Mouse (Mus musculus) limb, embryonic 10.5 days (tissue): ENCODE measurements at regions not wholly inside any gene's neighbourhood (a gene's known extent, or its start where the extent isn't known, plus 50 kb on each side); places are given as distances from the start of the nearest gene placed in this dataset.

ENCODE experiments used
- DNase-seq: peaks from one replicate; pipeline ENCODE4 v3.0.0-alpha.2; 2017; ENCODE audit warnings: low spot score
- H3K27ac ChIP-seq: fragments of 300-500 bp; sonication (generic); 2 replicates; pipeline ENCODE4 v1.5.1; 2016; ENCODE audit warnings: mild to moderate bottlenecking
- H3K27me3 ChIP-seq: fragments of 300-500 bp; sonication (generic); 2 replicates; pipeline ENCODE4 v1.6.1; 2016; ENCODE audit warnings: low read depth, mild to moderate bottlenecking; ENCODE audit not compliant: poor library complexity, severe bottlenecking
- H3K36me3 ChIP-seq: fragments of 300-500 bp; sonication (generic); 2 replicates; pipeline ENCODE4 v1.6.1; 2016; ENCODE audit warnings: mild to moderate bottlenecking, moderate library complexity
- H3K4me1 ChIP-seq: fragments of 300-500 bp; sonication (generic); 2 replicates; pipeline ENCODE4 v1.6.1; 2016
- H3K4me3 ChIP-seq: fragments of 300-500 bp; sonication (generic); 2 replicates; pipeline ENCODE4 v1.5.1; 2016; ENCODE audit warnings: mild to moderate bottlenecking, moderate library complexity
- H3K9me3 ChIP-seq: fragments of 300-500 bp; sonication (generic); replicated peaks from 2 replicates; pipeline ENCODE4 v1.6.1; 2016; ENCODE audit warnings: mild to moderate bottlenecking
- WGBS: fragments of 180-500 bp; shearing (Covaris S2); methylation state at CpG from one replicate; pipeline ENCODE4 v1.1.7; 2016; 5-methylcytosine and 5-hydroxymethylcytosine counted together

DNA sequence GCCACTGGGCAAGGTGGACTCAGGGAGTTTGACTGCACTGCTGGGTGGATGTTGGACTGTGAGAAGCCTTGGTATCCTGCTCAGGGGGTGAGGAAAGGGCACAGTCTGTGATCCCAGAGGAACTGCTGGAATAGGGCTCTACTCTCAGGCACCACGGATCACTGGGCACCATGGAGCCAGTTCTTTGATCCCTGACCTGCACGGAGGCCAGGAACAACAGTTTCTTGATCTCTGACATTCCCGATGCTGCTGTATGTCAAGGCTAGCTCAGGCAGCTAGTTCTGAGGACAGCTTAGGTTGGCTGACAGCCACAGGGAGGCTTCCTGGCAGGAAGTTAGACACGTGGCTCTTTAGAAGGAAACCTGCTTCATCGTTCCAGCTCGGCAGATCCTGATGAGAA, 289.5 kb upstream of the Slit2 start:
- Histone ChIP-seq H3K4me3 (no peak overlapping the region), H3K36me3 (no peaks in the 10 kb centered on the region), H3K27me3 (no peaks in the 10 kb centered on the region), H3K27ac (no peak overlapping the region), H3K9me3 (no peaks in the 10 kb centered on the region), H3K4me1 (no peaks in the 10 kb centered on the region)
- no peak for DNase-seq
- 78% methylated on average over 6 of the region's 6 CpGs for WGBS

- WGBS = 89% methylated on average over 3 of the region's 3 CpGs
- Histone ChIP-seq H3K36me3 (no peaks in the 10 kb centered on the region), H3K4me3 (no peak overlapping the region)
Observed at GRCm38 (mm10) chr5:47693921-47694320, 289.0 kb upstream of the Slit2 start.

DNA sequence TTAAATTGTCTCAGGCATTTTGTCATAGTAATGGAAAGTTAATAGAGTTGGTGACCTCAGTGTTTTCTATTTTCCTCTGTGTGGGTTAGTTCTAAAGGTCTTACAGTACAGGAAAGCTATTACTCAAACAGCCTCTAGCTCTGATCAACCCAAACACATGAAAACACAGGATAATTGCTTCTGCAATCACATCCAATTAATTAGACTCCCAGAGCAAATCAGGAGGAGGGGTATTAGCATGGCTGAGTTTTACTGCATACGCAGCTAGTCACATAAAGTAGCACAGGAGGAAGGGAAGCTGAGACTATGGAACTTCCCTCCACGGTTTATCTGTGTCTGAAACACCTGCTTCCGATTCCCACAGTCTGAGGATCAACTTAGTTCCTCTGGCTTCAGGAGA, 288.3 kb upstream of the Slit2 start:
- Histone ChIP-seq H3K36me3 (no peaks in the 10 kb centered on the region), H3K9me3 (no peaks in the 10 kb centered on the region), H3K4me1 (no peaks in the 10 kb centered on the region), H3K27me3 (no peaks in the 10 kb centered on the region), H3K27ac (no peak overlapping the region), H3K4me3 (no peak overlapping the region)
- no peak for DNase-seq
- WGBS = 86% methylated on average over 3 of the region's 3 CpGs

More at GRCm38 (mm10) chr5:47693921-47694320, 289.0 kb upstream of the Slit2 start:
- Histone ChIP-seq H3K4me1 (no peaks in the 10 kb centered on the region), H3K27ac (no peak overlapping the region), H3K9me3 (no peaks in the 10 kb centered on the region), H3K27me3 (no peaks in the 10 kb centered on the region)
- no peak for DNase-seq

GRCm38 (mm10) chr5:47711553-47711952, 271.4 kb upstream of the Slit2 start:
- DNase-seq = peak; percentile 58
- Histone ChIP-seq H3K36me3 (no peaks in the 10 kb centered on the region), H3K27me3 (no peaks in the 10 kb centered on the region), H3K4me3 (no peak overlapping the region), H3K27ac (no peak overlapping the region), H3K9me3 (no peaks in the 10 kb centered on the region), H3K4me1 (peaks cover 12% of the 10 kb centered on the region; the same call in 1 of the 2 replicates)

DNA sequence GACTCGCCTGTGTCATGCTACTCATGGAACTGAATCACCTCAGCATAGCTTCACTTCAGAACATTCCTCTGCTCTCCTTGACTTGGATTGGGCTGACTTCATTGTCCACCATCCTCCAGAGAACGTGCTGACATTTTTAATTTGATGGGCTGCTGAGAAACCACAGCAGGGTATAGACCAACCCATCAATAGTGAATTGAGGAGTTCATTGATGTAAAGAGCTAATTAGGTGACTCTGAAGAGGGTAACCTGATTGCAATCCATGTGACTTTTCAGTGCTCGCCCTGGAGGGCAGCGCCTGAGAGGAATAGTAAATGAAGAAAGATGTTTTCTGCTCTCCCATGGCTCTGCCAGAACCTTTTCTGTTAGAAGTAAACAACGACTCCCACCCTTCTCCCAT, 268.6 kb upstream of the Slit2 start:
- Histone ChIP-seq H3K4me1 (peaks cover 12% of the 10 kb centered on the region; the same call in 1 of the 2 replicates), H3K27ac (no peak overlapping the region), H3K36me3 (no peaks in the 10 kb centered on the region), H3K9me3 (no peaks in the 10 kb centered on the region), H3K4me3 (no peak overlapping the region), H3K27me3 (no peaks in the 10 kb centered on the region)
- DNase-seq = peak; percentile 31
- WGBS = 50% methylated on average over 5 of the region's 5 CpGs

- Histone ChIP-seq H3K27me3 (no peaks in the 10 kb centered on the region), H3K36me3 (no peaks in the 10 kb centered on the region), H3K4me3 (no peak overlapping the region), H3K9me3 (no peaks in the 10 kb centered on the region), H3K27ac (no peak overlapping the region), H3K4me1 (no peaks in the 10 kb centered on the region)
- 80% methylated on average over 2 of the region's 2 CpGs for WGBS
- DNase-seq = no peak
Observed at GRCm38 (mm10) chr5:47724911-47725310, 258.0 kb upstream of the Slit2 start.

GRCm38 (mm10) chr5:47742727-47743126, 240.2 kb upstream of the Slit2 start:
- H3K27ac ChIP-seq = no peak overlapping the region
- WGBS = 92% methylated on average over 2 of the region's 2 CpGs
- H3K4me3 ChIP-seq = no peak overlapping the region
- H3K36me3 ChIP-seq = no peaks in the 10 kb centered on the region
- no peak for DNase-seq
- no peaks in the 10 kb centered on the region for H3K27me3 ChIP-seq
- H3K4me1 ChIP-seq = no peaks in the 10 kb centered on the region
- H3K9me3 ChIP-seq = no peaks in the 10 kb centered on the region

- H3K36me3 ChIP-seq = no peaks in the 10 kb centered on the region
- no peaks in the 10 kb centered on the region for H3K4me1 ChIP-seq
- no peak overlapping the region for H3K27ac ChIP-seq
- DNase-seq = no peak
- no peaks in the 10 kb centered on the region for H3K27me3 ChIP-seq
- H3K9me3 ChIP-seq = no peaks in the 10 kb centered on the region
- 93% methylated on average over 2 of the region's 2 CpGs for WGBS
- no peak overlapping the region for H3K4me3 ChIP-seq
Observed at GRCm38 (mm10) chr5:47745177-47745576, 237.8 kb upstream of the Slit2 start.

- no peaks in the 10 kb centered on the region for H3K4me1 ChIP-seq
- H3K9me3 ChIP-seq = no peaks in the 10 kb centered on the region
- H3K36me3 ChIP-seq = no peaks in the 10 kb centered on the region
- H3K4me3 ChIP-seq = no peak overlapping the region
- no peak overlapping the region for H3K27ac ChIP-seq
- no peaks in the 10 kb centered on the region for H3K27me3 ChIP-seq
- WGBS = 89% methylated on average over 2 of the region's 2 CpGs
- DNase-seq = no peak
Observed at GRCm38 (mm10) chr5:47751907-47752306, 231.0 kb upstream of the Slit2 start.

DNA sequence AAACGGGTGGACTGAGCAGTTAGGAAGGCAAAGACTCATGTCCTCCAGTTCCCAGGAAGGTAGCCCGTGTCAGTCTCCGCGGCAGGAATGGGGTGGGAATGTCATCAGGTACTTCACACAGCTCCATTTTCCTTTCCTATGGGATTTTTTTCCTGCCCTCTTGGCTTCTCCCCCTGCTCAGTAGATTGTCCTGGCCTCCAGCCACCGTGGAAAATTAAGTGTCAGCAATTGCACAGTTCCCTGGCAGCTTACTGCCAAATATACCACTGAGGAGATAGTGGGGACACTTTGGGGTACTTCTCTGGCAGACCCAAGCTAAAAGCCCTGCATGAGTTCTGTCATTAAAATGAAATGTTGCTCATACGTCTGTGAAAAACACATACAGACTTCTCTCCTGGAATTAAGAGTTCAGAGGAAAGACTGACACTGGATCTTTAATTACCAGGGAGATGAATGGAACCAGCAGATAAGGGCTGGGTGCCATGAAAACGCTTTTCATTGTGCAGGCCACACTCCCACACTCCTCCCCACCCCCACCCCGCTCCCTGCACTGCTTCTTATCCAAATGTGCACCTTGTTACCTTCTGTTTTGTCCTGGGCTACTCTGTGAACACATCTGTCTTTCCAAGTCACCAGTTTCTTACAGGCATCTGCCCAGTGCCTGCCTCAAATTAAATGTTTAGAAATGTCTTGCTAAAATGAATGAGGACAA, 210.1 kb upstream of the Slit2 start:
- Histone ChIP-seq H3K9me3 (no peaks in the 10 kb centered on the region), H3K36me3 (no peaks in the 10 kb centered on the region), H3K4me1 (peaks cover 11% of the 10 kb centered on the region), H3K27me3 (no peaks in the 10 kb centered on the region), H3K4me3 (no peak overlapping the region), H3K27ac (no peak overlapping the region; the same call in 1 of the 2 replicates)
- WGBS = 56% methylated on average over 8 of the region's 8 CpGs
- no peak for DNase-seq

- no peak for DNase-seq
- H3K27ac ChIP-seq = no peak overlapping the region
- peaks cover 11% of the 10 kb centered on the region for H3K4me1 ChIP-seq
- H3K9me3 ChIP-seq = no peaks in the 10 kb centered on the region
- no peak overlapping the region for H3K4me3 ChIP-seq
- H3K27me3 ChIP-seq = no peaks in the 10 kb centered on the region
- H3K36me3 ChIP-seq = no peaks in the 10 kb centered on the region
- 36% methylated on average over 3 of the region's 3 CpGs for WGBS
Observed at GRCm38 (mm10) chr5:47773354-47773743, 209.6 kb upstream of the Slit2 start.

- Histone ChIP-seq H3K27ac (no peak overlapping the region), H3K27me3 (no peaks in the 10 kb centered on the region), H3K36me3 (no peaks in the 10 kb centered on the region), H3K9me3 (no peaks in the 10 kb centered on the region), H3K4me1 (peaks cover 5% of the 10 kb centered on the region; the same call in 1 of the 2 replicates), H3K4me3 (no peak overlapping the region)
- no peak for DNase-seq
- WGBS = 96% methylated on average over 2 of the region's 2 CpGs
Observed at GRCm38 (mm10) chr5:47780861-47781260, 202.1 kb upstream of the Slit2 start.

DNA sequence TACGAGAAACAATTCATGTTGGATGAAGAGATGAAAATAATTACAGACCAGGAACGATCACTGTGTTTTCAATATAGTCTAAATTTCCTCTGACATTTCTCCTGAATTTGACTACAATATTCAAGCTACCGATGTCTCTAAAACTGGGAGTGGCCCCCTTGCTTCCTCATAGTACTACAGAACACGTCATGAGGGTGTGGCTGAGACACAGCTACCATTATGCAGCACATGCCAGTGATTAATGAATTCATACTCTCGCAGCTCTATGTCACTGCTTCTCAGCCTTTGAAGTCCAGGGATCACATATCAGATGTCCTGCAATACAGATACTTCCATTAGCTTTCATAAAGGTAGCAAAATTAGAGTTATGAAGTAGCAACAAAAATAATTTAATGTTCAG, 201.3 kb upstream of the Slit2 start:
- H3K4me3 ChIP-seq = no peak overlapping the region
- DNase-seq = no peak
- H3K36me3 ChIP-seq = no peaks in the 10 kb centered on the region
- H3K27ac ChIP-seq = no peak overlapping the region
- H3K9me3 ChIP-seq = no peaks in the 10 kb centered on the region
- WGBS = 80% methylated on average over 5 of the region's 5 CpGs
- peaks cover 5% of the 10 kb centered on the region; the same call in 1 of the 2 replicates for H3K4me1 ChIP-seq
- no peaks in the 10 kb centered on the region for H3K27me3 ChIP-seq
